Mouse (Mus musculus): Measurements from ENCODE around the gene Slc35f1. TPM values are rescaled to one million over a fixed set of nuclear protein-coding genes. Genes with fewer than 3 reads are reported as not detected.

Slc35f1 gene
- not detected in 2 replicates for total RNA-seq (2017)

GRCm38 (mm10) chr10:52690334-52690991 lies at the start of gene Slc35f1:
Gene Slc35f1, plus strand, starts transcription at chr10:52690533.
- no peak for ATAC-seq (ENCODE audit: extremely low read depth, insufficient number of reproducible peaks, low FRiP score, poor library complexity, severe bottlenecking)

DNA sequence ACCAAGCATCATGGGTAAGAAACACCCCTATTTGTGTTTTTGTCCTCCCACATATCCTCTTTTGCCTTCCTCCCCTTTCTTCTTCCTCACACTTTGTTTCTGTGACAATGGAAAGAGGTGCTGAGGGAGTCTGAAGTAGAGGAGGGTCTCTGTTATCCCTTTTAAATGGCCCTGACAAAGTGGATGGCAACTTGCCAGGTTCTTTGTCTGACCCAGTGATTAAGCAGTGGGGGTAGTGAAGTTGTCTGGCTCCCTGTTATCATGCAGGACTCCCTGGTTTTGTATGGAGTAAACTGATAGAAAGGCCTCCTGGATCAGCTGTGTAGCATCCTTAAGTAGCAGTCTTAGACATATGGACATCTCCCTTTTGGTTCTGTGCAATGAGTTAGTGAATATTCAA lies 19.1 kb upstream of the Slc35f1 start:
- ATAC-seq (ENCODE audit: extremely low read depth, insufficient number of reproducible peaks, low FRiP score, poor library complexity, severe bottlenecking) = no peak

- no peak for ATAC-seq (ENCODE audit: extremely low read depth, insufficient number of reproducible peaks, low FRiP score, poor library complexity, severe bottlenecking)
Observed at GRCm38 (mm10) chr10:52690992-52691731, 829 bp downstream of the Slc35f1 start.

DNA sequence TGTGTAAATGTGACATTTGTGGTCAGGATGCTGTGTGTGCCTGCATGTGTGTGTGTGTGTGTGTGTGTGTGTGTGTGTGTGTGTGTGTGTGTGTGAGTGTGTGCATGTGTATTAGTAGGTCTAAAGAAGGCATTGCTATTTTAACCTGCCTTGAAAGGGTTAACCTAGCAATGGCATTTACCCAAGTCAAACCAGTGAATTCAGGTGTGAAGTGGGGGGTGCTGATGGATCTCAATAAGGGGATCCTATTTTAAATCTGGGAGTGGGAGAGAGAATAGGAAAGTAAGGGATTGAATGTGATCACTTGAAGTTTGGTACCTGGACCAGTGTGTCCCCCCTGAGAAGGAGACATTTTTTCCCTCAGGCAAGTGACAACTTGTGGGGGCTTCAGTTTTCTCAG lies 13.4 kb downstream of the Slc35f1 start:
- ATAC-seq (ENCODE audit: extremely low read depth, insufficient number of reproducible peaks, low FRiP score, poor library complexity, severe bottlenecking) = no peak

GRCm38 (mm10) chr10:52704101-52705051 lies 14.0 kb downstream of the Slc35f1 start:
- no peak for ATAC-seq (ENCODE audit: extremely low read depth, insufficient number of reproducible peaks, low FRiP score, poor library complexity, severe bottlenecking)

DNA sequence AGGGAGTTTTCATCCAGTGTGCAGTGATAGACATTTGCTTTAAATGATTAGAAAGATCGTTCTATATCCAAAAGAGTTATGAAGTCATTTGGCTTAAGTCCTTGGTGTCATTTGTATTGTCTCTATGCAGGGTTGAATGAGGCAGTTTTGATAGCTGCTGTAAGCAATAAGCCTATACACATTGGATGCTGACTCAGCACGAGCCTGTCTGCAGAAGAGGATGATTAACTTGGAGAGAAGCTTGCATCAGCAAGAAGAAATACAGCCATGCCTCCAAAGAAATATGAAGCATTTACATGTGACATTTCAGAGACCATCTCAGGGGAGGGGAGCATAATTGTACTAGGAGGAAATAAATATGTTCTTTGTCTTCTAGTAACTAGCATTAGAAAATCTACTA lies 19.1 kb downstream of the Slc35f1 start:
- ATAC-seq (ENCODE audit: extremely low read depth, insufficient number of reproducible peaks, low FRiP score, poor library complexity, severe bottlenecking) = no peak

- ATAC-seq (ENCODE audit: extremely low read depth, insufficient number of reproducible peaks, low FRiP score, poor library complexity, severe bottlenecking) = no peak
Observed at GRCm38 (mm10) chr10:52712166-52712565, 21.8 kb downstream of the Slc35f1 start.

DNA sequence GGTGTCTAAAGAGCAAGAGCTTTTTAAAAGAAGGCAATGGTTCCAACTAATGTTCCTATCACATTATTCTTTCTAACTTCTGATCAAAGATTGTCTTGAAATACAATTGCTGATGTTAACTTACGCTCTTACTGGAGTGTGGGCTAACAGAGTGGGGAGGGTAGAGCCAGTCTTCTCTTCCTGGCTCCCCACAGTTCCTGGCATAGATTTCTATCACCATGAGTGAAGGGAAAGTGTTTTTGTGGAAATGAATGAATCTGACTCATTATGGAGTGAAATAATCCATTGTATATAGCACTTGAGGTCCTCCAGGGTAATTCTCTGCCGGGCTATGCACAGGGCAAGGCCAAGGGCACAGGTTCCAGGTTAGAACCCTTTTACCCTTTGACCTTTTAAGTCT lies 24.2 kb downstream of the Slc35f1 start:
- ATAC-seq (ENCODE audit: extremely low read depth, insufficient number of reproducible peaks, low FRiP score, poor library complexity, severe bottlenecking) = no peak

DNA sequence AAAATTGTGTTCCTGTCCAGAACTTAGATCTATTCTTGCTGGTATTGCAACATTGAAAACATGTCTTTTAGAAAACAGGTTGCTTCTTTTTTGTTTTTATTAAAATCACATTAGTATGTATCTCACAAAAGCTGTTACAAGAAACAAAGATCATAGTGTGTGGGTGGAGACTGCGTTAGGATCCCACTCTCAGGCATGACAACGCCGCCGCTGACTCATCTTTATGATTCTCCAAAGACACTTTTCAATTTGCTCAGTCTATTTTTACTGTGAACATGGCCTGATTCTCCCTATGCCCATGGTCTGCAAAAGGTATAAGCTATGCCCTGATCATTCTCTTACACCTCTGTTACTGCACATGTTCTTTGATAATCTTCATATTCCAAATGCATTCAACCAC lies 24.8 kb downstream of the Slc35f1 start:
- no peak for ATAC-seq (ENCODE audit: extremely low read depth, insufficient number of reproducible peaks, low FRiP score, poor library complexity, severe bottlenecking)

- no peak for ATAC-seq (ENCODE audit: extremely low read depth, insufficient number of reproducible peaks, low FRiP score, poor library complexity, severe bottlenecking)
Observed at GRCm38 (mm10) chr10:52718199-52718917, 28.0 kb downstream of the Slc35f1 start.

- ATAC-seq (ENCODE audit: extremely low read depth, insufficient number of reproducible peaks, low FRiP score, poor library complexity, severe bottlenecking) = no peak
Observed at GRCm38 (mm10) chr10:52726674-52727073, 36.3 kb downstream of the Slc35f1 start.

DNA sequence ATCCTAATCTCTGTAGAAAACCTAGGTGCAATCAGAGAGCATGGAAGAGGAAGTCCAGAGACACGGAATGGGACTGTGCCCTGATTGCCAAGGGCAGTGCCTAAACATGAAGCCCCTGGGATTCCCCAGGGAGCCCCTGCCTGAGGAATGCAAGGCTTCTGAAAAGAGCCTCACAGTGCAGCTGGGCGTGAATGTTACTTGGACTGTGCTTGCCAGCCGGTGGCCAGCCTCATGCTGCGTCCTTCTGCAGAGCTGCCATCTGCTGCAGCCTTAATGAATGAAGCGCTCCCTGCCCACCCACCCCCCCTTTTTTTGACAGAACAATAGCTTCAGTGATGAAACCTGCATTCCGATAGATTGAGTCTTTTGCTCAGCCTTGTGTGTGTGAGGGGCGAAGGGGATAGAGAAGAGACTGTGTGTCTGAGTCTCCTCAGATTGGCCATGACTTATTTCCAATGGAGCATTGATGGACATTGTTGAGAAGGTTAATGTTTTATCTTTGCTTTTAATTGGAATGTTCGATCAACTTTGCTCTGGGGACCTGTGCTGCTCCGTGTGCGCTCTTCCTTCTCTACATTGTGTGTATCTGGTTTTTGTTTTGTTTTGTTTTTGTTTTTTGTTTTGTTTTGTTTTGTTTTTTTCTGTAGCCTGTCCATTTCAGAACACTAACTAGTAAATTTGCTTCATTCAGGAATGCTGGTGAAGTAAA lies 52.5 kb downstream of the Slc35f1 start:
- ATAC-seq (ENCODE audit: extremely low read depth, insufficient number of reproducible peaks, low FRiP score, poor library complexity, severe bottlenecking) = no peak

DNA sequence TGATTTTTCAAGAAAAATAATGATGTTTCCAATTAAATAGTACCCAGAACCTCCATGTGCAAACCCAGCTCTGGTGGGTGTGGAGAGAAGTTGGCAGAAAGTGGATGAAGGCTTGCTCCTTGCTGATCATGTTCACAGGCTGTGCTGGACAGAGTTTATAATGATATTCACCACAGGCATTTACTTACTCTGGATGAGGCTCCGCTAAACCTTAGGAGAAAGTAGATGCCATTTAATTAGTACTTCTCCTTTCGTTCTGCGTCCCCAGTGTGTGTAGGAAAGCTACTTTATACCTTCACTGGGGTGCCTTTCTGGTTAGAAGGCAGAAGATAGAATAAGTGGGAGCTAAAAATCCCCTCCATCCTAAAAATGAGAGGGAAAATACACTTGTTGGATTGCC lies 53.5 kb downstream of the Slc35f1 start:
- ATAC-seq (ENCODE audit: extremely low read depth, insufficient number of reproducible peaks, low FRiP score, poor library complexity, severe bottlenecking) = no peak

DNA sequence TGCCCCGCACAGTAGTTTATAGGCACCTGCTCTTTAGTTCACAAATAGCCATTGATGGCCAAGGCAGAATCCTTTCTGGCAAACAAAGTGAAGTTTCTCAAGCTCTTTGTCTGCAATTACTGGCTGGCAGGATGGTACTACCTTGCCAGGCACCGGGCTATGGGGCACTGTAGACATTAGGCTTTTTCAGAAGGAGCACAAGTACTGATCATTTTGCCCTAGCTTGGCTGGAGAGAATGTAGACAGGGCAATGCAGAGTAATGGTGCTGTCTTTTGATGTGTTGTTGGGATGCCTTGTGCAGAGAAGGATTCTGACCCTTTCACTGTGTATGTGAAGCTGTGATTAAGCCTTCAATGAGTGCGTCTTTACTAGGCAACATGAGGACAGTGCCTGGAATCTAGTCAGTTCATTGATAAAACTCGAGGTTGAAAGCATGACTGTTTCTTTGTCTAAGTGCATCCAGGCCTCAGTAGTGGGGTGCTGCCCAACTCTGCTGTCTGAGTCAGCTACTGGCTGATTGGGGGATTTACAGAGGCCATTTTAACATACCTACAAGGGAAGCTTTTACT lies 57.8 kb downstream of the Slc35f1 start:
- no peak for ATAC-seq (ENCODE audit: extremely low read depth, insufficient number of reproducible peaks, low FRiP score, poor library complexity, severe bottlenecking)

DNA sequence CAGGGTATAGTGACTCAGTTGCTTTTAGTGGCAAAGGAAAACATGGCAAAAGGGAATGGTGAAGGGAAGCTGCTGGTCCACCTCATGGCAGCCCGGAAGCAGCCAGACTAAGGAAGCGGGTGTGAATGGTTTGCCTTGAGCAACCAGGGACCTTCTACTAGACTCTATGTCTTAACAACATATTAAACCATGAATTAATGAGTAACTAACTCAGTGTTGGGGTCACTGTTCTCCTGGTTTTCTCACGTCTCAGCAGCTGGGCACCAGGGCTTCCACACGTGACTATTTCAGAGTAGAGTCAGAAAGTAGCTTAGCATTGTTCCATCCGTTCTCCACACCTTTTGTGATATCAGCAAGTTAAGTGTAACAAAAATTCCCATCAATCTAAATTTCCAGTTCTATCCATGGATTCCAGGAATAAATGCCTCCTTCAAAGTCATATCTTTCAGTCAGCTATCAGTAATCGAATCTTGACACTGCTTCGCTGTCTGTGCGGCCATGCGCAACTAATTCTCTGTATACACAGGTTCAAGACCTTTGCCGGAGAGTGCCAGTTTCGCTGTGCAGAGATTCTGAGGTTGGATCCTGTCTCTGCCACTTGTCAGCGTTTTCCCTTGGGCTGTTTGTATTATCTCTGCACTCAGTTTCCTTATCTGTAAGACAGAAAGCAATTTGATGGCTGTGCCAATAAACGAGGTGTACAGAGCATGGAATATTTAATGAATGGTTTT lies 65.8 kb downstream of the Slc35f1 start:
- no peak for ATAC-seq (ENCODE audit: extremely low read depth, insufficient number of reproducible peaks, low FRiP score, poor library complexity, severe bottlenecking)

GRCm38 (mm10) chr10:52757496-52758260 lies 67.3 kb downstream of the Slc35f1 start:
- ATAC-seq (ENCODE audit: extremely low read depth, insufficient number of reproducible peaks, low FRiP score, poor library complexity, severe bottlenecking) = no peak

GRCm38 (mm10) chr10:52758589-52758988 lies 68.3 kb downstream of the Slc35f1 start:
- ATAC-seq (ENCODE audit: extremely low read depth, insufficient number of reproducible peaks, low FRiP score, poor library complexity, severe bottlenecking) = no peak
